Mouse (Mus musculus): ENCODE data around the gene Mmrn2.
"Not testable (repeated sequence)": the region's sequence is repeated elsewhere in the genome, so short reads cannot be mapped to it uniquely, and the experiment has no call there.

Mmrn2 gene

DNA sequence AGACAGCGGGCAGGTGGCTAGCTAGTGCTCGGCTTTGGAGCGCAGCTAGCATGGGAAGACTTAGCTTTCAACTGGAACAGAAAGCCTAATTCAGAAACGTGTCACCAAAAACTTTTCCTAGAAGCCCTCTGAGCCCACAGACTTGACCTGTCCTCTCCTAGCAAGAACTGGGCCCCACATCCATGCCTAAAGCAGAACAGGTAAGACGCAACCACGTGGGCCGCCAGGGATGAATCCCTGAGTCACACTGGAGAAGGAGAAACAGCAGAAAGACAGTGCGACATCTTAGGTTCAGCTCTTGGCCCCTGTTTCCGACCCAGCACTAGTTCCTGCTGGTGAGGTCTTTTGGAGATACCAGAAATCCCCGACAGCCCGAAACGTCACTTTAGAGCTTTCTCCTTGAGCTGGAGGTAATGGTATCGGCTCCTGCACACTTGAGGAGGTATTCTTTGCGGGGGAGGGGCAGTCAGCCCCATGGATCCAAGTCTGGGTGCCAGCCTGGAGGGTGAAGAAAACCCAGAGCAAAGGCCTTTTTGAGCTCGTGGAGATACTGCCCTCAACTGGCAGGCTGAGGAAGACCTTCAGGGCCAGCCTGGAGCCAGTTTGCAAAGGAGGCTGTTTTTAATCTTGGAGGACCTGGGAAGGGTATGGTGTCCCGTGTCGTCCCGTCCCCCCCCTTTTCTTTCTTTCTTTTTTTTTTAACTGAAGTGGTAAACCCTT is 12.4 kb upstream of the Mmrn2 start:
- DNase-seq (ENCODE audit: low spot score in 2 of 2), result peak in 1 of 2 experiments; percentile 59

GRCm38 (mm10) chr14:34363490-34364253 is 11.6 kb upstream of the Mmrn2 start:
- peak in 1 of 2 experiments; percentile 46 for DNase-seq (ENCODE audit: low spot score in 2 of 2)

- DNase-seq (ENCODE audit: low spot score in 2 of 2), result not testable (repeated sequence)
These were observed 10.8 kb upstream of the Mmrn2 start for GRCm38 (mm10) chr14:34364254-34365146.

DNA sequence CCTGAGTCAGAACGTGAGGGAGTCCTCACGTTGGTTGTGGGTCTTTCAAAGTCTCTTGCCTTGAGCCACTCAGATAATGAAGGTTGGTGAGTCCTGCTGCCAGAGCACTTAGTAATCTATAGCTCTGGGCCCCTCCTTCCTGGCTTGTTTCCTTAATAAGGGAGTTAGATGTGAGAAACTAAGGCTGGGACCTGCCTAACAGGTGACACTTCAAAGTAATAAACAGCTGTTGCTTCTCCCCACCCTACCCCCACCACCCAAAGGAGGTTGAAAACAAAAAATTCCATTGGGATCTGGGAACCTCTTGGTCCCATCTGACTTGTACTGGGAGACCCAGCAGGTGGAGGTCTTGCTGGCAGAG is 10.1 kb upstream of the Mmrn2 start:
- no peak for DNase-seq (ENCODE audit: low spot score in 2 of 2)

DNA sequence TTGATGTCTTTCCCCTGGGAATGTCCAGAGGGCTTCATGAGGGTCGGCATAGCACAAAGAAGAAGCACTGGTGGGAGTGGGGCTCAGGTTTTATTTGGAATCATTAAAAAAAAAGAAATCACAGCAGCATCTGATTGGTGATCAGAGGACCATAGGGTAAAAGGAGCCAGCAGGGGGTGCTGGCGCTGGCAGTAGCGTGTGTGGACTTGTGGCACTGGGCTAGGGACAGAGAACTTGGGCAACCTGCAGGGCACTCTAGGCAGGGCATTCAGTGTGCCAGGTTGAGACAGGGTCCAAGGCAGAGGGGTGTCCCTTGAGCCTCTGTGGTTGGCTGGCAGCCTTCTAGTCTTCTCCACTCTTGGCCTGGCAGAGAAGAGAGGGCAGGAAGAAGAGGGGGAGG is 5.1 kb upstream of the Mmrn2 start:
- no peak for DNase-seq (ENCODE audit: low spot score in 2 of 2)

GRCm38 (mm10) chr14:34370921-34371320 is 4.3 kb upstream of the Mmrn2 start:
- no peak for DNase-seq (ENCODE audit: low spot score in 2 of 2)

DNA sequence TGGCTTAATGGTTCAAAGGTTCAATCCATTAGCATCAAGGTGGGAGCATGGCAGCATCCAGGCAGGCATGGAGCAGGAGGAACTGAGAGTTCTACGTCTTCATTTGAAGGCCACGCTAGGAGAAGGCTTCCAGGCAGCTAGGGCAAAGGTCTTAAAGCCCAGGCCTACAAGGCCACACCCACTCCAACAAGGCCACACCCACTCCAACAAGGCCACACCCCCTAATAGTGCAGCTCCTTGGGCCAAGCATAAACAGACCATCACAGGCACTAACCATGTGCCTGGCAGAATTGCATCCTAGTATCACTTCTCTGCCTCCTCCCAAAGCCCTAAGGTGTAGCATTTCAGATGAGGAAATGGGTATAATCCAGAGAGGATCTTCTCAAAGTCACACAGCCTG is 3.5 kb upstream of the Mmrn2 start:
- DNase-seq (ENCODE audit: low spot score in 2 of 2), result no peak

- peak; percentile 51 to 70 for DNase-seq (ENCODE audit: low spot score in 2 of 2)
These were observed 2.6 kb upstream of the Mmrn2 start for GRCm38 (mm10) chr14:34372646-34373045.

GRCm38 (mm10) chr14:34373581-34373980 is 1.7 kb upstream of the Mmrn2 start:
- DNase-seq (ENCODE audit: low spot score in 2 of 2), result no peak

- DNase-seq (ENCODE audit: low spot score in 2 of 2), result no peak
These were observed 688 bp upstream of the Mmrn2 start, which contains the start of gene Sncg for GRCm38 (mm10) chr14:34374577-34374976. Gene Sncg (minus strand): TSS chr14:34374789.

GRCm38 (mm10) chr14:34375941-34376340 is 676 bp downstream of the Mmrn2 start:
- no peak for DNase-seq (ENCODE audit: low spot score in 2 of 2)

- no peak for DNase-seq (ENCODE audit: low spot score in 2 of 2)
These were observed 1.9 kb downstream of the Mmrn2 start for GRCm38 (mm10) chr14:34377121-34377520.

GRCm38 (mm10) chr14:34378560-34379331 is 3.5 kb downstream of the Mmrn2 start:
- no peak for DNase-seq (ENCODE audit: low spot score in 2 of 2)

DNA sequence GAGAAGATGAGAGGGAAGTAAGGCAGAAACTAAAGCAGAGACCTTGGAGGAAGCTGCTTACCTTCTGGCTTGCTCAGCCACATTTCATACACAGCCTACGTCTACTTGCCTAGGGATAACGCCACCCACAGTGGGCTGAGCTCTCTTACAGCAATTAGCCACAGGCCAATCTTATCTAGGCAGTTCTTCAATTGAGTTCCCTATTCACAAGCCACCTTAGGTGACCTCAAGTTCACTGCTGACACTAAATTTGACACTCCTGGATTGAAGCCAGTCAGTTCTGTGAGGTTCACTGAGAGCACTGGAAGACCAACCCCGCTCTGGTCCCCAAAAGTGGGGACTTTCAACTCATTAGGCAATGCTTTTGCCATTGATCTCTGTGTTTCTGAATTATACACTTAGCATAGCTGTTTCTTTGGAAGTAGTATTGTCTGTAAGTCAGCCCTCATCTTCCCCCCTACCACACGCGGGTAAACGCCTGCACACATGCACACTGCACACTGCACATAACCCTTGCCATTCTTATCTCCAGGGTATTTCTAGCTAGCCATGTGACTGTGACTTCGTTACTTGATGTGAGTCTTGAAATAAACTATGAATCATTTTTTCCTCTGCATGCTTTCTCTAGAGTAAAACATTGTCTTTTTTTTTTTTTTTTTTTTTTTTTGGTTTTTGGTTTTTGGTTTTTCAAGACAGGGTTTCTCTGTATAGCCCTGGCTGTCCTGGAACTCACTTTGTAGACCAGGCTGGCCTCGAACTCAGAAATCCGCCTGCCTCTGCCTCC is 7.8 kb downstream of the Mmrn2 start:
- no peak for DNase-seq (ENCODE audit: low spot score in 2 of 2)

GRCm38 (mm10) chr14:34393295-34393694 is 18.0 kb downstream of the Mmrn2 start:
- no peak for DNase-seq (ENCODE audit: low spot score in 2 of 2)

GRCm38 (mm10) chr14:34397871-34398270 is 22.6 kb downstream of the Mmrn2 start:
- no peak for DNase-seq (ENCODE audit: low spot score in 2 of 2)

DNA sequence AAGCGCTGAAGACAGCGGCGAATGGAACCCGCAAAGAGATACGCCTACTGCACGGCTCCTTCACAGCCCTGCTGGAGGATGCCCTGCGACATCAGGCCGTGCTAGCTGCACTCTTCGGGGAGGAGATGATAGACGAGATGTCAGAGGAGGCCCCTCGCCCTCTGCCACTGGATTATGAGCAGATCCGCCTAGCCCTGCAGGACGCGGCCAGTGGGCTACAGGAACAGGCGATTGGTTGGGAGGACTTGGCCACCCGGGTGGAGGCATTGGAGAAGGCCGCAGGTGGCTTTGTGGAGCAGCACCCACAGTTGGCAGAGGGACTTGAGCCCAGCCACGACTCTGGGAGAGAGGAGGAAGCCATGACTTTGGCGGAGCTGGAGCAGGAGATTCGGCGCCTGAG is 23.6 kb downstream of the Mmrn2 start:
- no peak for DNase-seq (ENCODE audit: low spot score in 2 of 2)

GRCm38 (mm10) chr14:34399301-34399700 is 24.0 kb downstream of the Mmrn2 start:
- DNase-seq (ENCODE audit: low spot score in 2 of 2), result no peak

DNA sequence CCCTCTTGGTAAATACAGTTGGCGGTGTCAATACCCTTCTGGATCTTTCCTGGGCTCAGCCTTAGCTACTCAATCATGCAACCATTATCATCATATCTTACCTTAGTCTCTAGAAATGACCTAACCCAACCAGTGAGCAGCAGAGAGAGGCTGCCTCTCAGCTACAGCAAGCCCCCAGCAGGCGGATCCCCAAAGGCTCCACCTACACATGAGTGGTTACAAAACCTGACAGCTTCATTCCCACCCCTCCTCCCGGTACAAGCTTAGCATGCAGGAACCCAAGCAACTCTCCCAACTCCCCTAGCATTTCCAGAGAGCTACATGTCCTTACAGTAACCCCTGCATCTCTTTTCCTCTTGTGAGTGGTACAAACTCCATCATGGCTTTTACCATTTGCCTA is 24.8 kb downstream of the Mmrn2 start:
- no peak for DNase-seq (ENCODE audit: low spot score in 2 of 2)

DNA sequence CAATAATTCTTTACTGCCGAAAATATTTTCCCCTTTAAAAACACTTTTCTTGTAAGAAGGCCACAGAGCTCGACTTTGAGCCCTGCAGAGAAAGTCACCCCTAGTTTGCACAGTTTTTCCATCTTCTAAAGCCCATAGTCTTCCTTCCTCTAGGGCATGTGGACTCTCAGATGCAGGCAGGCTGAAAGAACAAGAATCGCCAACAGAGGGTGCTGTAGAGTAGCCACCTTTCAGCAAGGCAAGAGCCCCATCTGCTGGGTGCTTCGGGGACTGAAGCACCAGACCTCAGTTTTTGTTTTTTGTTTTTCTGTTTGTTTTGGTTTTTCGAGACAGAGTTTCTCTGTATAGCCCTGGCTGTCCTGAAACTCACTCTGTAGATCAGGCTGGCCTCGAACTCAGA is 25.9 kb downstream of the Mmrn2 start:
- DNase-seq (ENCODE audit: low spot score in 2 of 2), result peak; percentile 51 to 75

- no peak for DNase-seq (ENCODE audit: low spot score in 2 of 2)
These were observed 27.6 kb downstream of the Mmrn2 start for GRCm38 (mm10) chr14:34402871-34403270.
